Mouse (Mus musculus) WW6 (cell line): ENCODE measurements at regions not wholly inside any gene's neighbourhood (a gene's known extent, or its start where the extent isn't known, plus 50 kb on each side); places are given as distances from the start of the nearest gene placed in this dataset.

Source experiments
- DNase-seq: peaks from one replicate; pipeline ENCODE4 v3.0.0-alpha.2; 2013; ENCODE audit warnings: low read depth, low spot score

DNA sequence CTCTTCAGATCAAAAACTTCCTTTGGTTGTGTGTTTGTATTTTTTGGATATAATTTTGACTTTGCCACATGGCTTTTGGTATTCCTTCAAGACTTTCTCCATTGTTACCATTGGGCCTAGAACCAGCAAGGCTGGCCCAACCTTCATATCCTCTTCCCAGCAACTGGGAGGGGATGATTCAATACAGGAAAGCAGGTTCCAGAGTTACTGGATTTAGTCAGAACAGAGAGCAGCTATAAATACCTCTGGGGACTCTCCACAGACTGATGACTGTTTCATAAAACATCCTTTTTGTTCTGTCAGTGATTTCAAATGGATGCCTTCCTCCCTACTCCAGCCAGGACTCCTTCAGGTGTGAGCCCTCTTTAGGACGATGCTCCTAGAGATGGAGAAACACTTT is 1361.4 kb downstream of the Gsdmc2 start:
- DNase-seq: no peak

DNA sequence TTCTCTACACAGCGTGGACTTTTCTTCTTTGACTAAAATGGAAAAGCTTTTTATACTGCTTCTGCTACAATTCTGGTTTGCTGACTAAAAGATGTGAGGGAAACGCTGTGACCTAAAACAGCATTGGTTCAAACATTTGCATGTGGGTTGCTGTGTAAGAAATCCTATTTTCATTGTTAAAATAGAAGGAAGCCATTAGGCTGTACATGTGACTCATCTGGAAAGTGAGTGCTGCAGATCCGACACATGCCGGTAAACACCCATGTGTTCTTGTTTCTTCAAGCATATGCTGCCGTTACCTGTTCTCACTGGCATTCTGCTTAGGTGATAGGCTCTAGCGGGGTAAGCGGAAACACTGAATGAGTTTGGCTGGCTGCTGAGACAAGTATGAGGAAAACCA is 1362.6 kb downstream of the Gsdmc2 start:
- DNase-seq: no peak

DNA sequence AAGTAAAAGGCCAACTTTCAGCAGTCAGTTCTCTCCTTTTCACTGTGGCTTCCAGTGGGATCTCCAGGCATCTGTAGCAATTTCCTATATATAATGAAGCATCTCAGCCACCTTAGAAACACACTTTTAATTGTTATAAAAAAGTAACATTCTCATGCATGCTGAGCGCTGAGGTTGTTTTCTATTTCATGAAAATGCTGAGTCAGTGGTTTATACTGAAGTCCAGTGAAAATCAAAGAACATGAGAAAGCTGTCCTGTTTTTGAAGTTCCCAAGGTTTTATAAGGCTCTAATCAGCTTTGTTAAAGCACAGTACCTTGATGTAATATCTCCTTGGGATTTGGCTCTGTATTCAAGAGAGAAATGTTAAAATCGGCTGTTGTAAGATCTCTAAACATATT is 1367.2 kb downstream of the Gsdmc2 start:
- no peak for DNase-seq

DNA sequence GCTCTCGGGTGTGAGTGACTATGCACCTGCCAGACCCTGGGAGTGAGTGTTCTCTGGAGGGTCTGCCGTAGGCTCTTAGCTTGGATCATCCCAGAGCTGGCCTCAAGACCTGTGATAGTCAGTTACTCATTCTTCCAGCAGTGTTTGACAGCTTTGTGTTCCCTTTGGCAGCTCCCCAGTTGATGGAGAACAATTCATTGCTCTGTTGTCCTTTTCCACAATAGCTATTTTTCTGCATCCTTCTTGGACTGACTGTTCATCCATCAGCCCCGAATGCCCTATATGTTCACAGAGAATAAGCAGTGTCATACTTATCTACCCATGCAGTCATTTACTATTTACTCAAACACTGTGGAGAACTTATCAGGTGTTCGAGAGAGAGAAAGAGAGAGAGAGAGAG is 1368.5 kb downstream of the Gsdmc2 start:
- DNase-seq: no peak

DNA sequence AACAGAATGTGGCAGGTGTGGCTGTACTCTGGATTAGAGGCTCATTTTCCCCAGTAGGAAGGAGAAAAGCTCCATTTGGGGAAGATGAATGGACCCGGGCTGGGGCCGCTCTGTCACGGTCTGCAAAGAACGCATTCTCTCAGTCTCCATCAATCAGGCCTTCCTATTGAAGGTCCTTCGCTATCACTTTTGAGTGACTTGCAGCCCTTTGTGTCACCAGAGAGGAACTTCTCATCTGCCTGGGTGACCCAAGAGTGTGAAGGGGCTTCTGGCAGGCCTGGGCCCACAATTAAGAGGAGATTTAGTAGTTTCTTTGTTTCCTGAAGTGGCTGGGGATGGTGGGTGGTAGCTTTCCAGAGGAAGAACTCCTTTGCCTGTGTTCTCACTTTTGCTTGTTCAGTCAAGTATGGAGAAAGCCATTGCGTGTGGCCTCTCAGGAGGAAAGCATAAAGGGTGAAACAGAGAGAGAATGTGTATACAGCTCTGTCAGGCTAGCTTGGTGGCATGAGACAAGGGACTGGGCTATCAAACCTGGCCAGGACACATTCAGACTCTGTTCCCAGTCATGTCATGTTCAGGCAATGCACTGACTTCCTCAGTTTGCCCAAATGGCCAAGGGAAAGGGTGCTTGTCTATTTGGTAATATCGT is 1374.2 kb downstream of the Gsdmc2 start:
- DNase-seq: no peak

DNA sequence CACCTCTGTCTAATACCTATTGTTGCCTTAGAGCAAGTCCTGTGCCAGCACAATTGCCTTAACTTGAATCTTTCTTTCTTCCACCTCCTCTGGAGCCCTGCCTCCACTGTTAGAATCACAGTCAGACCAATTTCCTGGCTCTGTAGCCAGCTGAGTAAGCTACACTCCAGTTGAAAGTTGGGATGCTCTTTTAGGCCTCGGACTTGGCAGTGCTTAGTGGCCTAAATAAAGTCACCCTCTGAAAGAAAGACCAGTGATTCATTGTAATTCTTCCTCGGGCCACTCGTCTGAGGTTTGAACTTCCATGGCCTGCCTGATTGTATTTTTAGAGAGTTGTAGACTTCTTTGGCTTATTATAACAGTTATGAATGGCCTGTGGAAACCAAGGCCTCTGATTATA is 1376.9 kb downstream of the Gsdmc2 start:
- DNase-seq: no peak

DNA sequence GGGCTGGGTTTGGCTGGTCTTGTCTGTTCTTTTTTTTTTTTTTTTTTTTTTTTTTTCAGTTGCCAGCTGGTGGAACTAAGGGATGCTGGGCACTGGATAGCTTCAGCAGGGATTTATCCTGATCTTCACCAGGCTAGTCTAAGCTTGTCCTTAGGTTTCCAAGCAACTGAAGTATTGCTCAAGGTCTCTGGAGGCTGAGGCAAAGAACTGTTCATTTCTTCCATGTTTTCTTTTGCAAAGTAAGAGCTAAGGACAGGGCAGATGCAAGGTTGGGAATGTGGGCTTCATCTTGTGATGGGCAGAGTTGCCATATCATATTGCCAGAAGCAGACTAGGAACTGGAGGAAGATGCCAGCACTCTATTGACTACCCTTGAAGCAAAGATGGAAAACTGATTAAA is 1378.1 kb downstream of the Gsdmc2 start:
- DNase-seq: no peak

DNA sequence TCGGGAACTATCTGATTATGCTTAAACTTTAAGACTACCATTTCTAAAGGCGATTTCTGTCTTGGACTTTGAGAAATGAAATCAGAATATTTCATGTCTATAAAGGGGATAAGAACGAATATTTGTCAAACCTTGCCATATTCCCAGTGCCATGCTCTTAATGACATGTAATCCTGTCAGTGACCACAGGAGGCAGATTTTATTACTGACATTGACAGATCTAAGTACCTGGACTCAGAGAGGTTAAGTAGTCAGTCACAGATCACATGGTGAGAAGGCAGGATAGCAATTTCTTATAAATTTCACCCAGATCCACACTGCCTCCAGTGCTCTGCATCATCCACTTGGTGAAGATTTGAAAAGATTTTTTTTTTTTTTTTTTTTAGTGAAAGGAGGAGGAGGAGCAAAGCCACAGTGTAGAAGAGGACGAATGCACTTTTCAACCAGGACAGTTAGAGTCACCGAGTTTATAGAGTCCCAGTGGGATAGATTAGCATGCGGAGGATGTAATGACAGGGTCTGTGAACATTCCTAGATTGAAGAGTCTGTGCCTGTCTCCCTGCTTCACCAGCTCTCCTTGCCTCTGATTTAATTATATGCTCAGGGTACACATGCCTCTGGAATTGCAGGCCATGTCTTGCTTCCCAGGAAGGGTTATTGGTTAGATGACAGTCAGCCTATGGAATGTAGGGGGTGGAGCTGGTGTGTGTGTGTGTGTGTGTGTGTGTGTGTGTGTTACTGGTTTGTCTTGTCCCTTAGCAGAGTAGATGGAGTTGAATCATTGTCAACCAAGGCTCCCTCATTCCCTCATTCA is 1379.7 kb downstream of the Gsdmc2 start:
- no peak for DNase-seq

DNA sequence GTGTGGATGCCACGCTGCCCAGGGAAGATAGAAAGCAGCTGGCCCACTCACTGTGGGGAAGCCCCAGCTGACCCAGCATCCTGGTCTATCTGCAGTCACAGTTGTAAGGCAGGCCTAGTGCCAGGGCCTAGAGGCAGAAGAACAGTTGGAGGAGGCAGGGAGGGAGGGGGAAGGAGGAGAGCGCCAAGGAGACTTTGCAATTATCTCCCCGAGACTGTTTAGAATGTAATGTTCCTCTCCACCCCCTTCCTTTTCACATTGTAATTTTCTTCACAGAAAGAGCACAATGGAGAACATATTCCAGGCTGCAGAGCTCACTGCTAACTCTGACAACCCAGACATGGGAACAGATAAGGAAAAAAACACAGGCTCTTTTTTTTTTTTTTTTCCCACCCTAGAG is 1382.3 kb downstream of the Gsdmc2 start:
- DNase-seq: no peak

DNA sequence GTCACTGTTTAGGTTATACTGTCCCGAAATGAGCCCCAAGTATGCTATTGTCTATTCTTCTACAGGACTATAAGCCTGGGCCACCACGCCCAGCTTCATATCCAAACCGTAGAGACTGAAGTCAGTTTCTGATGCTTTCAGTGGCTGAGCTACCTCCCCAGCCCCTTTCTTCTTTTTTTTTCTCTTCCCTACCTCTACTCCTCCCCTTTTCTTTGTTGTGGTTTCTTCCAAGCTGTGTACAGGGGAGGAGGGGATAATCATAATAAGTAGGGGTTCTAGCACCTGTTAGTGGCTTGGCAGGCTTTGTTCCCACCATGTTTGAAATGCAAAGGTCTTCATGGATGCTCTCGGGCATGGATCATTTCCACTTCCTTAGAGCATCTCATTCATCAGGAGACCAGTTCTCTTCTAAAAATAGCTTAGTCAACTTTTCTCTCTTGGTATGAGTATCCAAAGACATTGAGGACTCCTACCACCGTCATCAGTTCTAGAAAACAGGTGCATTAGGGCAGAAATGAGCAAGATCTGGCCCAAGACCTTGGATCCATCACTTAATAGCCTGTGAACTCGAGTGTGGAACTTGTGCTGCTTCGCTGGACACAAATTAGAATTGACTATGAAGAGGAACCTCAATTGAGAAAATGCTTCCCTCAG is 1383.5 kb downstream of the Gsdmc2 start:
- DNase-seq: no peak

DNA sequence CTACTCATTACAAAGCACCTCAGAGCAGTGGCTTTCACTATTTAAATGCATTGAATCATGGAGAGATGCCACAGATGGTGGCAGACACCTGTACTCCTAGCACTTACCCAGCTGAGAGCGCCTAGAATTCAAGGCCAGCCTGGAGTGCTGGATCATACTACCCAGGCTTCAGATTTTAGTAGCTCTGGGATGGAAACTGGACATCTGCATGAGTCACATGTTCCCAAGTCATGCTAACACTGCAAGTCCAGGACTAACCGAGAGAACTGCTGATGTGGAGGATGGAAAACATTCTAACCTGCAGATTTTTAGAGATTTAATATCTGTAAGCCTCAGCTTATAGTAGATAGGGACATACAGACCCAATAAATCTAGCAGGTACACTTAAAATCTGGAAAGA is 1384.3 kb downstream of the Gsdmc2 start:
- no peak for DNase-seq

DNA sequence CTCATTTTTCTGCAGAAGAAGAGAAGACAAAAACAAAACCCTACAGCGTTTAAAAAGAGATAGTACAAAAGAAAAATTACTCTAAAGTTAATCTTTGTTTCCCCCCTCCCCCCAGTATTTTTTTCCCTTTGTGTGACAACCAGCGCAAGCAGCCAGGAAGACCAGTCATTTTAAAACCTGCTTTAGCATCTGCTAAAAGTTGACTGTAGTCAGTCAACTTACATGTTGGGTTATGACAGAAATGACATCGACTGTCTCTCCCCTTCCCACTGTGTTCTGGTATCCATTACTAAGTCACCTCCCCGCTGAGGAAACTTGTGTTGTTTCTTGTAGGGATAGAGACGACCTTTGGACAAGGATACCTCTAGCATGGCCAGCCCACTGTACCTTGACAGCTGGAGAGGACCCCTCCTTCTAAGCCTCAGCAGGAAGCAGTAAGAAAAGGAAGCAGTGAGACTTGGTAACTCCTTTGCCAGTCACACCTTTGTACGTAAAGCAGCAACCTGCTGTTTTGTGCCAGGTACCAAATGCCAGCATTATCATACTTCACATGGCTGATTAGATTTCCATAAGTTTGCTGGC is 1384.9 kb downstream of the Gsdmc2 start:
- DNase-seq: no peak

DNA sequence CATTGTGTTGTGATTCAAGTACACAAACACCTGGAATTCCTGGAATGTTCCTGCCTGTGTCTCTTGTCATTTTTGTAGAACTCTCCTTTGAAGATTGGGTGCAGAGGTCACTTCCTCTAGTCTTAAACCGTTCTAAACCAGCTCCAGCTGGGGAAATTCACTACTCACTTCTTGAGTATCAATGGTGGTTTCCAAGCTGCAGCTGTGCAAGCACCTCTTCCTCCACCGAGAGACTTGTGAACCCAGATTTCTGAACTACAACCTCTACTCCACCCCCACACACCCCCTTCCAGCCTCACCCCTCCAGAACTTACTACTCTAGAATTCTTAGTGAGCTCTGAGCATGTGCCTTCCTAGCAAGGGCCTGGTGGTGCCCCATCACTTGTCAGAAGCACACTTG is 1387.0 kb downstream of the Gsdmc2 start:
- DNase-seq: no peak

DNA sequence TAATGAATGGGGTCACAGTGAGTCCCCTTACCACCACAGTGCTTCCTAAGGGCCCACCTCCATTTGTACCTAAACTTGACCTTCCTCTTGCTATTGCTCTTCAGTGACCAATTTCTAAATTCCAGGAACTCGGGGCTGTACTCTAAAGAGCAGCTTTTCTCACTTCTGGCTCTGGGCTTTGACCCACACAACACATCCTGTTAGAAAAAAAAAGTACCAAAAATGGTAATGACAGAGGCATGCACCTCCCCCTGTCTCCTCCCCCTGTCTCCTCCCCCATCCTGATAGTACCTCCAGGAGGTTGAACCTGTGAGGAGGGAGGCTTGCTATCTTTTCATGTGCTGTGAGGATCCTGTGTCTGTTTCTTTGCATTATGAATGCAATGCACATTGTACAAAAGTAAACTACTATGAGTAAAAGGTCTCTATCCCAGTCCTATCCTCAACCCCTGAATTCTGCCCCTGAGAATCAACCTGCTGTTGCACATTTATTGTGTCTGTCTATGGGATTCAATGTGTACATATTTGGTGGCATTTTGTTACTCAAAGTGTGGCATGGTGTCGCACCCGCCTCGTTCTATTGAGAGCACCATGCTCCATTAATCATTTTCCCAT is 1387.8 kb downstream of the Gsdmc2 start:
- DNase-seq: no peak

DNA sequence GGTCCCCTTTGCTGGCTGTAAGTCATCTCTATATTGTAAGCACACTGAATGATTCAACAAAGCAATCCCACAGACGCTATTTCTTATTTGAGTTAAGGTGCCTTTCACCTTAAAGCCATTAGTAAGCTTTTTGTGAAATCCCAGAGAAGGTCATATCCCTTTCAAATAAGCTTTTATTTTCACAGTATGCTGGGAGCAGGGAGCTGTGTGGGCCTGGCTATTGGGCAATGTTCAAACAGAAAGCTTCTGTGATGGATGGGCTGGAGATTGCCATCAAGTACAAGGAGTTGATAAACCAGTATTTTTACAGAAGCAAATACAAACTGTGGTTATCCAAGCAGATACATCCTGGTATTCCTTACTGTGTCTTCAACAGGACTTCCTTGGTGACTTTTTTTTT is 1389.0 kb downstream of the Gsdmc2 start:
- DNase-seq: no peak

DNA sequence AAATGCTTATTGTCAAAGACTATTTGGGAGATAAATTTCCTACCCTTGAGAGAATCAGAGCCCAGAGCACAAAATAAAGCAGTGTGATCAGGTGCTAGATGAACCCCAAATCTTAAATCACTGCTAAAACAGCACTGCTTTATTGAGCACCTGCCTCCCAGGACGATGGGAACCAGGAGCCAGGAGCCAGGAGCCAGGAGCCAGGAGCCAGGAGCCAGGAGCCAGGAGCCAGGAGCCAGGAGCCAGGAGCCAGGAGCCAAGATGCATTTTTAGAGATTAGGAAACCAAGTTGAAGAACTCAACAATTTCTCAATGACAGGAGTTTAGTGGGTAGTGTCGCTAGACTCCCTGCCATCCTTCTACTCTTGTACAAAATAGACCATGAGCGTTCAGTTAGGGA is 1396.9 kb downstream of the Gsdmc2 start:
- no peak for DNase-seq

DNA sequence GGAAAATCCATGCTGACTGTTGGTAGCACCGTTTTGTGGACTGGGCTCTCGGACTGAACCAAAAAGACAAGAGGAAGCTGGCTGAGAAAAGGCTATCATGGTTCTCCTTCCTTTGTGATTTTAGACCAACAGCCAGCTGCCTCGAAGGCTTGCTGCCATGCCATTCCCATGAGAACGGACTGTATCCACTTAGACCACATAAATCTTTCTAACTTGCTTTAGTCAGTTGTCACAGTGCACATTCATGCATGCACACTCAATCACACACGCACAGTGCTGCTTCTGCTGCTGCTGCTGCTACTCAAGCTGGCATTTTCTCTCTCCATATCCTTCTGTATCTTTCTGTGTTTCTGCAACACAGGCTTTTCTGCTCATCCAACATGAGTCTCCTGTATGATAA is 1405.8 kb downstream of the Gsdmc2 start:
- no peak for DNase-seq

DNA sequence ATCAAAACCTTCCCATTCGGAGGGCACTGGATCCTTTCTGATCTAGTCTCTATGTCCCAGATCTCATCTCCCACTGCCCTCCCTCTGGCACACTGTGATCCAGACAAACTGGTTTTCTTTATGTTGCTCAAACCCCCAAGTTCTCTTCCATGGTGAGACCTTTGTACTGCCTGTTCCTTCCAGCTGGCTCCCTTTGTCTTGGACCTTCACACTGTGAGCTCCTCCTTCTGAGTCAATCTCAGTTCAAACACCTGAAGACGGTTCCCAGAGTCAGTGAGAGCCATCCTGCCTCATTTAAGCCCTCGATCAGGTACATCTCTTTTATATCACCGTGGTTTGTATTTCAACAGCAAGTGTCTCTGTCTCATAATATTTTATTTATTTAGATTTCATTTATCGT is 1408.3 kb downstream of the Gsdmc2 start:
- no peak for DNase-seq

DNA sequence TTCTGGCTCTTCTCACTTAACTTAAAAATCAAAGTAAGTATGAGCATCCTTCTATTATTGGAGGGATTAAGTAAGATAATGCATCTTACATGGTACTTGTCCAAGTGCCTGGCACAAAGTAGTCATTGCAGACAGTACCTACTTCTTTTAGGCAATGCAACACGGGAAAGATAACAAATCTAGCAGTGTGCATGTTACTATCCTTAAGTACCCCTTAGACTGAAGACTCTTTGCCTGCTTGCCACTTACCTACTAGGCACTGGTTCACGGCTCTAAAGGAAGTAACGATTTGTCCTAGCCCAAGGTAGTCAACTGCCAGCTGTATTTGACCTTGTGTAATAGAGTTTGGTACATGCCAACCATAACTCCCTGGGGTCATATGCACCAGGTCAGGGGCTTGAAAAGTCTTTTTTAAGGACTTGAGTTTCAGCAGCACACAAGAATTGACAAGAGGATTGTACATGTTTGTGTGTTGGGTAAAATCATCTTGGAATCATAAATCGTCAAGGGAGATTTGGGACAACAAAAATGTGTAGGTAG is 1409.8 kb downstream of the Gsdmc2 start:
- DNase-seq: no peak

DNA sequence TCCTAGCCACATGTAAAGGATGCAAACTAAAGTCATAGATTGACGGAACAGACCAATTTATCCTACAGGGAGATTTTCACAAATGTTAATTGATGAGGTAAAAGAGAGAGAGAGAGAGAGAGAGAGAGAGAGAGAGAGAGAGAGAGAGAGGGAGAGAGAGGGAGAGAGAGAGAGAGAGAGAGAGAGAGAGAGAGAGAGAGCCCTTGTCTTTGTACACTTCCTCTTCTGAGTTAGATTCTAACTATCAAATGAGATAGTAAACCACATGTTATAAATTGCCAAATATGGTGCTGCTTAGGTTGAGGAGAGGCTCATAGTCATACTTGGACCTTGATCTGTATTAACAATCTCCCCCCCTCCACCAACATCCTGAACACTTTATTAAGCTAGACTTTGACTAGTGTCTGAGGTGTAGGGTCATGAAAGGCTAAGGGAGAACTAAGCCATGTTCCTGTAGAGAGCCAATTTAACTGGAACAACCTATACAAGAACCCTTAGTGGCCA is 1412.2 kb downstream of the Gsdmc2 start:
- no peak for DNase-seq

DNA sequence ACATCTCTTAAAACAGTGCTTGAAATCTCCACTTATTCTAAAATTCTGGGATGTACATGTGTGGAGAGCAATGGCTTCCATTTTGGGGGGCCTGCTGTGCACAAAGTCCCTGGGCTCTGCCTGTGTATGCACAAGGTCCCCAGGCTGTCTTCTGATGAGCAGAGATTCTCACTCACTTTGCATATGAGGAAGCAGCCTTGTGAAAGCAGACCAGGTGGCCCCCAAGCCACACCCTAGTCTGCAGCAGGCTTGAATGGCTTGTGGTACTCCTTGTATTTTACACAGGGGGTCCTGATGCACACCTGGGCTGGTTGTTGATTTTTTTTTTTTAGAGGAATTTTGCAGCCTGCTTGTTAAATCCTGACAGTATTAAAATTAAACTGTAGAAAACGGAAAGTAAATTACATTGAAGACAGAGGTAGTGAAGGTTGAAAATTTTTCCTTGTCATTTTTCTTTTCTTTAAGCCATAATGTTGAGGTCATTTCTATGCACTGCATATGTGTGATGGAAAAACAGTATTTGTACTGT is 1413.8 kb downstream of the Gsdmc2 start:
- no peak for DNase-seq
